Mouse (Mus musculus): ENCODE results near the gene 9530053A07Rik.

The 9530053A07Rik gene

DNA sequence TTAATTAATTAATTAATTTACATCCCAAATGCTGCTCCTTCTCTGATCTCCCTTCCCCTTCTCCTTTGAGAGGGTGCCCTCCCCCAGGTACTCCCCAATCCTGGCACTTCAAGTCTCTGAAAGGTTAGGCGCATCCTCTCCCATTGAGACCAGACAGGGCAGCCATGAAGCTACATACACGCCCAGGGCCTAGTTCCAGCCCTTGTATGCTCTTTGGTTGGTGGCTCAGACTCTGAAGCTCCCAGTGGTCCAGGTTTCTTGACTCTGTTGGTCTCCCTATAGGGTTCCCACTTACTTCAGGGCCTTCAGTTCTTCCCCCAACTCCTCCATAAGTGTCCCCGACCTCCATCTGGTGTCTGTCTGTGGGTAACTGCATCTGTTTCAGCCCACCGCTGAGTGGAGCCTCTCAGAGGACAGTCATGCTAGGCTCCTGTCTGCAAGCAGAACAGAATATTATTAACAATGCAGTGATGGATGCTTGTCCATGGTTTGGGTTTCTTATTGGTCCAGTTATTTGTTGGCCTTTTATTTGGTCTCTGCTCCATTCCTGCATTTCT is 76.9 kb downstream of the 9530053A07Rik start:
- in situ Hi-C loops (cut with MboI; ENCODE audit: low pct_unique_long_range_greater_than_20kb in 1 of 2, low sequenced_read_pairs in 2 of 2, unreplicated experiment in 1 of 2), result no loop called here

GRCm38 (mm10) chr7:28208396-28208987 is 79.2 kb downstream of the 9530053A07Rik start:
- in situ Hi-C loops (cut with MboI; ENCODE audit: low pct_unique_long_range_greater_than_20kb in 1 of 2, low sequenced_read_pairs in 2 of 2, unreplicated experiment in 1 of 2), result no loop called here

DNA sequence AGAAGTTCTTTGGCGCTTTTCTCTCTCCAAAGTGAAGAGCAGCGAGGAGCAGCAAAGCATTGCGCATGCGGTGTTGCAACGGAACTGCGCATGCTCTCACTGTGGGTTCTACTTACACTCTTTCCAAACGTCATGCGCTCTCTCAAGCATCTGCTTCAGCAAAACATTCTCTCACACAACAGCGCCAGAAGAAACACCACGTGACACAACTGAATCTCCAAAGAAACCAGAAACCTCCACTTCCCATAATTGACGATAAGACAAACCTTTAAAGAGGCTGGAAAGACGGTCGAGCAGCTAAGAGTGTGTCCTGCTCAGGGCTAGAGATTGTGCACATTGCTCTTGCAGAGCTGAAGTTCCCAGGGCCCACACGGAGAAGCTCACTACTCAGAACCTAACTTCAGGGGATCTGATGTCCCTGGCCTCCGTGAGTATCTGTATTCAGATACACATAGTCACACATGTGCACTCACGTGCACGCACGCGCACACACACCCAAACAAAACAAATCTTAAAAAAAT is 79.8 kb downstream of the 9530053A07Rik start:
- in situ Hi-C loops (cut with MboI; ENCODE audit: low pct_unique_long_range_greater_than_20kb in 1 of 2, low sequenced_read_pairs in 2 of 2, unreplicated experiment in 1 of 2), result no loop called here

DNA sequence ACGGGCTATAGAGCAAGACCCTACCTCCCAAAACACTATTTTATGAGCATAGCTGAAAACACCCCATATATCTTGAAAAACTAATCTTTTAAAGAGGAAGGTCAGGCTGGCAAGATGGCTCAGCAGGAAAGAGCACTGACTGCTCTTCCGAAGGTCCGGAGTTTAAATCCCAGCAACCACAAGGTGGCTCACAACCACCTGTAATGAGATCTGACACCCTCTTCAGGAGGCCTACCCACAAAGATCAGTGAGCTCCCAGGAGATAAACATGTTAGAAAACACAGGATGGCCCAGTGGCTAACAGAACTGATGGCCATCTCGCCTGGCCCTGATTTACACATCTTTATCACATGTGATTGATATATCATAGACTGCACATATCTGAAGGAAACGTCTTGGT is 81.5 kb downstream of the 9530053A07Rik start:
- in situ Hi-C loops (cut with MboI; ENCODE audit: low pct_unique_long_range_greater_than_20kb in 1 of 2, low sequenced_read_pairs in 2 of 2, unreplicated experiment in 1 of 2), result no loop called here

GRCm38 (mm10) chr7:28214142-28214541 is 84.9 kb downstream of the 9530053A07Rik start:
- in situ Hi-C loops (cut with MboI; ENCODE audit: low pct_unique_long_range_greater_than_20kb in 1 of 2, low sequenced_read_pairs in 2 of 2, unreplicated experiment in 1 of 2), result no loop called here

Measured in mouse embryonic stem cell (cell line).